Mouse (Mus musculus) heart, embryonic 13.5 days (tissue): ENCODE data around the gene Mpp2. TPM values are rescaled to one million over a fixed set of nuclear protein-coding genes. Genes with fewer than 3 reads are reported as not detected.

ENCODE experiments used
- ATAC-seq: fragments of 200-750 bp; cut with Nextera tagmentation; 2 replicates; pipeline ENCODE4 v1.8.0; 2017; ENCODE audit warnings: moderate TSS enrichment; ENCODE audit not compliant: insufficient number of reproducible peaks, low FRiP score, low TSS enrichment; ENCODE audit errors: extremely low read depth
- H3K27ac ChIP-seq: fragments of 300-500 bp; sonication (generic); replicated peaks from 2 replicates; pipeline ENCODE4 v1.5.1; 2015; ENCODE audit warnings: moderate library complexity, mild to moderate bottlenecking, inconsistent platforms
- H3K27me3 ChIP-seq: fragments of 300-500 bp; sonication (generic); replicated peaks from 2 replicates; pipeline ENCODE4 v1.6.1; 2015; ENCODE audit warnings: mild to moderate bottlenecking, inconsistent platforms
- H3K36me3 ChIP-seq: fragments of 300-500 bp; sonication (generic); 2 replicates; pipeline ENCODE4 v1.6.1; 2015; ENCODE audit warnings: mild to moderate bottlenecking, inconsistent platforms
- H3K4me1 ChIP-seq: fragments of 300-500 bp; sonication (generic); 2 replicates; pipeline ENCODE4 v1.6.1; 2015; ENCODE audit warnings: inconsistent platforms
- H3K4me2 ChIP-seq: fragments of 300-500 bp; sonication (generic); 2 replicates; pipeline ENCODE4 v1.6.1; 2015; ENCODE audit warnings: inconsistent platforms, mild to moderate bottlenecking, moderate library complexity
- H3K4me3 ChIP-seq: fragments of 300-500 bp; sonication (generic); 2 replicates; pipeline ENCODE4 v1.5.1; 2015; ENCODE audit warnings: moderate library complexity, mild to moderate bottlenecking, inconsistent platforms
- H3K9ac ChIP-seq: fragments of 300-500 bp; sonication (generic); 2 replicates; pipeline ENCODE4 v1.6.1; 2015; ENCODE audit warnings: inconsistent platforms, mild to moderate bottlenecking, moderate library complexity
- H3K9me3 ChIP-seq: fragments of 300-500 bp; sonication (generic); 2 replicates; pipeline ENCODE4 v1.6.1; 2016; ENCODE audit warnings: inconsistent platforms
- WGBS: fragments of 180-500 bp; shearing (Covaris S2); methylation state at CpG from one replicate; pipeline ENCODE4 v1.1.7; 2015; ENCODE audit warnings: mixed read lengths; 5-methylcytosine and 5-hydroxymethylcytosine counted together
- polyA plus RNA-seq: library from polyadenylated mRNA; unstranded; fragments of >200 nt; fragmentation: Nextera tagmentation; extraction: Ambion mirVana; gene quantifications from 2 replicates; pipeline ENCODE4 v1.2.1, GENCODE M21; 2015

Mpp2 gene
- polyA plus RNA-seq, 1 experiment from 2014 or later: 11.0 TPM

DNA sequence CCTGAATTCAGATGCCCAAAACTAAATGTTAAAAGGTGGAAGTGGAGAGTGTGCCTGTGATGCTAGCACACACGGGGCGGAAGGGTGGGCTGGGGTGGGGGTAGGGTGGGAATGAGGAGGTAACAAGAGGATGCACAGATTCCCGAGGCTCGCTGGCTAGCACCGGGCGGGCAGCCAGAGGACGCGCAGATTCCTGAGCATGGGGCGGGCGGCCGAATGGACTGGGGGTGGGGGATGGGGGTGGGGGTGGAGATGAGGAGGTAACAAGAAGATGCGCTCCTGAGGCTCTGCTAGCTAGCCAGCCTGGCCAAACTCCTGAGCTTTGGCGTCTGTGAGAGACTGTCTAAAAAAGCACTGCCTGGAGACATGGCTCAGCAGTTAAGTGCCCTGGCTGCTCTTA is 17.9 kb downstream of the Mpp2 start:
- Histone ChIP-seq H3K4me1 (peaks cover 11% of the 10 kb centered on the region), H3K9me3 (no peaks in the 10 kb centered on the region), H3K4me2 (peak overlapping the region; percentile 64), H3K27me3 (no peaks in the 10 kb centered on the region), H3K27ac (no peak overlapping the region), H3K36me3 (peaks cover 15% of the 10 kb centered on the region; the same call in 1 of the 2 replicates), H3K9ac (peak overlapping the region; percentile 42), H3K4me3 (peak overlapping the region; percentile 20; the same call in 1 of the 2 replicates)
- WGBS: 4% methylated on average over 13 of the region's 13 CpGs
- ATAC-seq: no peak

- Histone ChIP-seq H3K4me2 (no peak overlapping the region), H3K27ac (no peak overlapping the region), H3K4me3 (no peak overlapping the region), H3K9me3 (no peaks in the 10 kb centered on the region), H3K27me3 (no peaks in the 10 kb centered on the region), H3K9ac (no peak overlapping the region), H3K4me1 (peaks cover 11% of the 10 kb centered on the region), H3K36me3 (peaks cover 11% of the 10 kb centered on the region; the same call in 1 of the 2 replicates)
- 57% methylated on average over 11 of the region's 11 CpGs for WGBS
- ATAC-seq: no peak
These were observed 18.7 kb downstream of the Mpp2 start for GRCm38 (mm10) chr11:102069633-102070032.

DNA sequence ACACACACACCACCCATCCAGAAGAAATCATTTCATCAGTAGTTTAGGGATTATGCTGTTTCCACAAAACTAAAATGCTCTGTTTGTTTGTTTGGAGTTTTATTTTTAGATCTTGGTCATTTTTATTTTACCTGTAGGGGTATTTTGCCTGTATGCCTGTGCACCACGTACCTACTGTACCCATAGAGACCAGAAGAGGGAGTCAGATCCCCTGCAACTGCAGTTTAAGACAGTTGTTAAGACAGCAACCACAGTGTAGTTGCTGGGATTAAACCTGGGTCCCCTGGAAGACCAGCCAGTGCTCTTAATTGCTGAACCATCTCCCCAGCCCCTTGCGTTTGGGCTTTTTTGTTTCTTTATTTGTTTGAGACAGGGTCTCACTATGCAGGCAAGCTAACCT is 19.3 kb downstream of the Mpp2 start:
- whole genome bisulfite sequencing: 40% methylated on average over 2 of the region's 2 CpGs
- Histone ChIP-seq H3K27ac (no peak overlapping the region), H3K27me3 (no peaks in the 10 kb centered on the region), H3K36me3 (peaks cover 9% of the 10 kb centered on the region; the same call in 1 of the 2 replicates), H3K4me1 (peaks cover 11% of the 10 kb centered on the region), H3K4me2 (no peak overlapping the region), H3K9me3 (no peaks in the 10 kb centered on the region), H3K9ac (no peak overlapping the region), H3K4me3 (no peak overlapping the region)
- ATAC-seq: no peak

DNA sequence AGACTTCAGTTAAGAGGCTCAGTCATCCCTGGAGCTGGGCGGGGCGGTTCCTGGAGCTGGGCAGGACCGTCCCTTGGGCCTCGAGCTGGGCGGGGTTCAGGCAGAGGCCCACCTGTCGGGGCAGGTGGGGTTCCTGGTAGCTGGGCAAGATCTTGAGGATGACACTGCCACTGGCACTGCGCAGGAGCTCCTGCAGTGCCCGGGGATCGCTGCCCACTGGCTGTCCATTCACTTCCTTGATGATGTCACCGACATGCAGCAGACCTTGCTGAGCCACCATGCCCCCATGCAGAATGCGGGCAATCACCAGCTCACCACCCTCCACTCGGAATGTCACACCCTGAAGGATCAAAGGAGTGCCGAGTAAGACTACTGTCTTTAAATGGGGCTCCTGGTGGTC is 25.2 kb downstream of the Mpp2 start:
- Histone ChIP-seq H3K9ac (no peak overlapping the region), H3K36me3 (peaks cover 35% of the 10 kb centered on the region), H3K9me3 (no peaks in the 10 kb centered on the region), H3K4me2 (no peak overlapping the region), H3K4me1 (peaks cover 9% of the 10 kb centered on the region; the same call in 1 of the 2 replicates), H3K27me3 (peaks cover 16% of the 10 kb centered on the region), H3K27ac (no peak overlapping the region), H3K4me3 (no peak overlapping the region)
- no peak for ATAC-seq
- WGBS: 71% methylated on average over 13 of the region's 13 CpGs

- Histone ChIP-seq H3K9ac (no peak overlapping the region), H3K4me3 (no peak overlapping the region), H3K27me3 (peaks cover 16% of the 10 kb centered on the region), H3K9me3 (no peaks in the 10 kb centered on the region), H3K36me3 (peaks cover 35% of the 10 kb centered on the region), H3K4me2 (peak overlapping the region; percentile 82), H3K4me1 (peaks cover 9% of the 10 kb centered on the region; the same call in 1 of the 2 replicates), H3K27ac (no peak overlapping the region)
- ATAC-seq: no peak
- WGBS: 38% methylated on average over 16 of the region's 16 CpGs
These were observed 26.3 kb downstream of the Mpp2 start for GRCm38 (mm10) chr11:102061941-102062473.

DNA sequence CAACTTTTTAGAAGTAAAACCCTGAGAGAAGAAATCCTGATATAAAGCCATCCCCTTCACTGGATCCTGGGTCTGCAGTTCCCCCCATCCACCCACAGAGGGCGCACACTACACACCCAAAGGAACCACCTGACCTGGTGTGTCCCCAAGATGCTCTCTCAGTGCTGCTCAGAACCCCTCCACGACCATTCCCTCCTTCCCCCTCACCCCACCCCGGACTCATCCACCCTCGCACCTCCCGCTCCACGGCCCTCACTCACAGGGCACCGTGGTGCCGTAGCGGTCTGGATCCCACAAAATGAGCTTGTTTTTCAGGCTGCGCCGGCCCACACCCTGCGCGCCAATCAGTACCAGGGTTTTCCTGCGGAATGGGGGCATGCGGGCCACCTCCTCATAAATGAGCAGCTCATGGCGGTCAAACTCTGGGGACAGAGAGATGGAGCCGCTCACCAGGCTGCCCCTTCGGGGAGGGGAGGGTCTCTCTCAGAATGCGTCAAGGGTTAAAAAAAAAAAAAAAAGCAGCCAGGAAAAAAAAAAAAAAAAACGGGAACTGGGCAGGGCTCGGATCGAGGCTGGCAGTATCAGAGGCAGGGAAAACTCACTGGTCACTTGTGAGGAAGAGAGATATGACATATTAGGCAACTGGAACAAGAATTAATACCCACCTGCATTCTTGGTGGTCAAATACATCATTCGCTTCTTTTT is 26.9 kb downstream of the Mpp2 start:
- peak overlapping the region; percentile 74 for H3K9ac ChIP-seq
- no peak for ATAC-seq
- no peaks in the 10 kb centered on the region for H3K9me3 ChIP-seq
- H3K4me2 ChIP-seq: peak overlapping the region; percentile 82
- H3K36me3 ChIP-seq: peaks cover 35% of the 10 kb centered on the region
- peaks cover 9% of the 10 kb centered on the region; the same call in 1 of the 2 replicates for H3K4me1 ChIP-seq
- peaks cover 16% of the 10 kb centered on the region for H3K27me3 ChIP-seq
- H3K4me3 ChIP-seq: peak overlapping the region; percentile 50
- WGBS: 5% methylated on average over 23 of the region's 23 CpGs
- no peak overlapping the region for H3K27ac ChIP-seq

- peaks cover 6% of the 10 kb centered on the region; the same call in 1 of the 2 replicates for H3K4me1 ChIP-seq
- no peak overlapping the region for H3K4me2 ChIP-seq
- no peaks in the 10 kb centered on the region for H3K9me3 ChIP-seq
- H3K27ac ChIP-seq: no peak overlapping the region
- H3K4me3 ChIP-seq: no peak overlapping the region
- H3K36me3 ChIP-seq: peaks cover 5% of the 10 kb centered on the region
- no peak for ATAC-seq
- H3K27me3 ChIP-seq: no peaks in the 10 kb centered on the region
- H3K9ac ChIP-seq: no peak overlapping the region
- whole genome bisulfite sequencing: 24% methylated on average over 9 of the region's 9 CpGs
These were observed 34.5 kb downstream of the Mpp2 start for GRCm38 (mm10) chr11:102053847-102054246.

DNA sequence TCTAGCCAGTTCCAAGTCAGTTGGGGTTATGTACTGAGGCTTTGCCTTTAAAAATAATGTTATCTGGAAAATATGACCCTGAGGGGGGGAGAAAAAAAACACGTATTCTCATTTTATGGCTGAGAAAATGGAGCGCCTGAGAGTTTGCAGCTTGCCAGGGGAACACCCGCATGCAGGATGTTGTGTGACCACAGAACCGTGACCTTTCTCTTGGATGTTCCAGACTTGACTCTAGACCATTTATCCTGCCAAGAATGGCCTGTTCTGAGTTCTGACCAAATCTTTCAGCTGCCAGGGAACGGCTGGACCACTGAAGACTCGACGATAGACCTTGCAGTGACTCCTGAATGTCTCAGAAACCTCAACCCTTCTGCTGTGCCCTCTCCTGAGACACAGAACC is 35.1 kb downstream of the Mpp2 start:
- no peaks in the 10 kb centered on the region for H3K36me3 ChIP-seq
- no peak overlapping the region for H3K9ac ChIP-seq
- WGBS: 66% methylated on average over 7 of the region's 7 CpGs
- peak overlapping the region; percentile 80; the same call in 1 of the 2 replicates for H3K27ac ChIP-seq
- ATAC-seq: no peak
- no peaks in the 10 kb centered on the region for H3K27me3 ChIP-seq
- no peaks in the 10 kb centered on the region for H3K9me3 ChIP-seq
- H3K4me3 ChIP-seq: no peak overlapping the region
- H3K4me2 ChIP-seq: no peak overlapping the region
- peaks cover 6% of the 10 kb centered on the region; the same call in 1 of the 2 replicates for H3K4me1 ChIP-seq

DNA sequence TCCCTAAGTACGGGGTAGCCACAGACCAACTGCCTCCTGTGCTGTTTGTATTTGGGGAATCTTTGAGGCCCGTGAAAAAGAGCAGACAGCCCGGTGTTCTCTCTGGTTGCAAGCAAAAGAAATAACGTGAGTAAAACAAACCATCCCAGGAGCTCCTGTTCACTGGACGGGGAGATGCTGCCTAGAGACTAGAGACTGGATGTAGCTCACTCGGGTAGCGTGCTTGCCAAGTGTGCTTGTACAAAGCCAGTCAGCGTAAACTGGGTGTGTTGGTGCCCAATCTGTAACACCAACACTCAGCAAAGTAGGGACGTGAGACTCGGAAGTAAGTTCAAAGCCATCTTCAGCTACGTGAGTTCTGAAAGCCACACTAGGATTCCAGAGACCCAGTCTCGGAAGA is 35.6 kb downstream of the Mpp2 start:
- Histone ChIP-seq H3K27ac (peak overlapping the region; percentile 80), H3K36me3 (no peaks in the 10 kb centered on the region), H3K4me2 (no peak overlapping the region), H3K9me3 (no peaks in the 10 kb centered on the region), H3K27me3 (no peaks in the 10 kb centered on the region), H3K4me1 (peaks cover 6% of the 10 kb centered on the region; the same call in 1 of the 2 replicates), H3K4me3 (no peak overlapping the region), H3K9ac (no peak overlapping the region)
- no peak for ATAC-seq
- WGBS: 72% methylated on average over 12 of the region's 12 CpGs

DNA sequence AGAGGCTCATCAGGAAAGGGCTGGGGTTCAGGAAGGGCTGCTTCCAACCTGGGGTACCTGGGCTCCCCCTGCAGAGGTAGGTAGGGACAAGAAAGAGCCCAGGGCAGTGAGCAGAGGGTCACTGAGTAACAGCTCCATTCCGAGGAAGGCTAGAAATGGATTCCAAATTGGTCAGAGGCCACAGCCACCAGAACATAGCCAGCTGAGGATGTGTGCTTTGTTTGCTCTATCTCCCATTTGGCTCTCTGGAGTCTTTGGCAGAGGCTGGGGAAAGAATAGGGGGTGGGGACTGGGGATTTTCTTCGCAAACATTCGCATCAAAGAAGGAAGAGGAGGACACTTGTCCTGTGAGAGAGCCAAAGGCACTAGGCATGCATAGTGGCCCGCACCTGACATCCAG is 36.4 kb downstream of the Mpp2 start:
- Histone ChIP-seq H3K9ac (no peak overlapping the region), H3K4me1 (peaks cover 6% of the 10 kb centered on the region; the same call in 1 of the 2 replicates), H3K27me3 (no peaks in the 10 kb centered on the region), H3K9me3 (no peaks in the 10 kb centered on the region), H3K36me3 (no peaks in the 10 kb centered on the region), H3K4me3 (no peak overlapping the region), H3K4me2 (no peak overlapping the region), H3K27ac (peak overlapping the region; percentile 80)
- no peak for ATAC-seq
- 46% methylated on average over 4 of the region's 4 CpGs for WGBS

DNA sequence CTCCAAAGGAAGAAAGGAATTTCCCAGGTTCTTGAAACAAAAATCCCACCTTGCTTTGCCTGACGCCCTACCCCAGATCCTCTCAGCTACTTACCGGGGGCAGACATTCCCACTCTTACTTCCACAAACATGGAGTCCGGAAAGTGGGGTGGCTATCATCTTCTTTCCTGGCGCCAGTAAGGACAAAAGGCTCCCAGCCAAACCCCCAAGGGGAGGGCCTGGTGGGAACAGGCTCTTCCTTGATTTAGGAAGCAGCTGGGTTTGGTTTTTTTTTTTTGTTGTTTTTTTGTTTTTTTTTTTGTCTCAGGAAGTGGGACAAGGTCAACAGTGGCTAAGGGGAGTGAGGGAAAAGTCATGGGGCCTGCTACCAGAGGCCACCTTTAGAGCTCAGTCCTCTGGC is 36.8 kb downstream of the Mpp2 start:
- no peak overlapping the region; the same call in 1 of the 2 replicates for H3K9ac ChIP-seq
- no peaks in the 10 kb centered on the region for H3K36me3 ChIP-seq
- H3K4me1 ChIP-seq: peaks cover 6% of the 10 kb centered on the region; the same call in 1 of the 2 replicates
- ATAC-seq: 0 out of 2 replicates have a peak, but pooled peaks have one; percentile 3
- H3K4me3 ChIP-seq: no peak overlapping the region
- H3K27ac ChIP-seq: peak overlapping the region; percentile 80
- H3K9me3 ChIP-seq: no peaks in the 10 kb centered on the region
- WGBS: 42% methylated on average over 4 of the region's 4 CpGs
- H3K27me3 ChIP-seq: no peaks in the 10 kb centered on the region
- H3K4me2 ChIP-seq: peak overlapping the region; percentile 16; the same call in 1 of the 2 replicates
